Mouse (Mus musculus): Measurements from ENCODE around the gene Sfta2. TPM values are rescaled to one million over a fixed set of nuclear protein-coding genes. Genes with fewer than 3 reads are reported as not detected.
A peak's percentile ranks its signal among the peaks of the same experiment; 100 is the strongest.

Sfta2 gene
- total RNA-seq, 2 experiments from 2014 or later: not detected

GRCm38 (mm10) chr17:35667334-35668065 lies 66.2 kb downstream of the Sfta2 start, which contains the start of gene Vars2:
Gene Vars2 (minus strand): TSS chr17:35667592.
- intact Hi-C loops (cut with DNase I): no loop called here
- DNase-seq: peak; percentile 94 to 99

DNA sequence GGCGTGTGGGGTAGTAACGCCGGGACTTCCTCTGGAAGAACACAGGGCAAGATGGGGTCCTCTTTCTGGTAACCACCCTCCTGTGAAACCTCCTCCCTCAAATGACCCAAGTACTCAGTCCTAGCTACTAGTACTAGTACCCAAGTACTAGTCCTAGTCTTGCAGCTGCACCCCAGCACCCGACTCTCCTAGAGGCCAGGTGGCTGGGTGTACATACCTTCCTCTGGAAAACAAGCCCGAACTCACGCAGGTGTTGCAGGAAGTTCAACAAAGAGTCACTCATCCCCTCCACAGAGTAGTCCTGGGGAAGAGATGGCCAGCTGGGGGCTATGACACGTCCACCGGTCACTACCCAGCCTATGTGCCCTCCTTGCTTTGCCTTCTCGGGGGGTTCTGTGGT lies 68.4 kb downstream of the Sfta2 start:
- DNase-seq: no peak
- intact Hi-C loops (cut with DNase I): no loop called here

DNA sequence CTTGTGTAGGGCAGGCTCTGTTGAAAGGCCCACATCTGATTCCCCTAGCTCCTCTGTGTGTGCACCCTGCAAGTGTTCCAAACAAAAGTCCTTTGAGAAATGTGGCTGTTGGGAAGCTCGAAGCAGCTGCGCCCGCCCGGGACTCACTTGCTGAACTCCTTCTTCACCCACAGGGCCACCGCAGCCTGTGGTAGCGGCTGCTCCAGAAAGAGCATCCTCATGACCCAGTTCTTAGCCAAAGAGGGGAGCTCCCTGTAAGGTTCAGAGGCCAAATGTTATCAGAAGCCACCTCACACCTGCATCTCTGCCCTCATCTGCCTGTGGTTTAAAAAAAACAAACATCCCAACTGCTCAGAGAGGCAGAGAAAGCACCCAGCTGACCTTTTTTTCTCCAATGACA lies 70.5 kb downstream of the Sfta2 start:
- intact Hi-C loops (cut with DNase I): no loop called here
- DNase-seq: no peak

DNA sequence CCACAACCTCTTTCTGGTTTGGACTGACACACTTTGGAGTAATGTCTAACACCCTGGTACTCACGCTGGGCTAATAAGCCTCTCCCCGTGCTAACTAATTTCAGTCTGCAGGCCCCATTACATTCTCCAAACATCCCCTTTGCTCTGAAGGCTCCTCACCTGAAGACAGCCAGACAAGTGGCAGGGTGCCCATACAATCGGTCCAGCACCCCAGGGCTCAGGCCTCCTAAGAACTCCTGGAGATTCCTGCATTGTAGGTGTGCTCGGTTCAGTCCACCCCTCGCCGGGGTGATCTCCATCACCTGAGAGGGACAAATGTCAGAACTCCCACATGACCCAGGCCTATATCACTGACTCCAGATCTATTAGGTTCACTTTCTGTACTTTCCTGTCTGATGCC lies 71.2 kb downstream of the Sfta2 start:
- DNase-seq: no peak
- intact Hi-C loops (cut with DNase I): no loop called here

DNA sequence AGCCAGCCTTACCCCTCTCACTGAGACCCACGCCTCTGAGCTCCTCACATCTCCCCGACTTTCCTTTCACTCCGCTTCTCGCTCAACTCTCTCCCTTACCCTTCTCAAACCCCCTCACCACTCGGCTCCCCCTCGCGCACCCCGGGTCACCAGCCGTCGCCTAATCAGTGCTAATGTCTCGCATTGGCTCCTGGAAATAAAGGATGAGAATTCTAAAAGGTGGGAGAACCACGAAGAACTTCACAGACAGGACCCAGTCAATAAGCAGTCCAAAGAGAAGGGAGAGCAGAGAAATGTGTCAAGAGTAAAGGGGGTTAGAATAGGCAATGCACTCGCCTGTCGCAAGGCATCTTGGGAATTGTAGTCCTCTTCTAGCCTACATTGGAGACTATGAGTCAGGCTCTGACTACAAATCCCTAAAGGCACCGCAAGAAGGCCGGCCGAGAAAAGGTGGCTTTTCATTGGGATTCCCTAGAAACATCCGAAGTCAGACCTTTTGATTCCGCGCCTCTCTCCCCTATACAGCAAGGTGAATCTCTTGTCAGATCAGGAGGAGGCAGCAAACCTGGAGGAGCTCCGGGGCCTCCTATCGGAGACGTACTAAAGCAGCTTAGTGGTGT lies 72.2 kb downstream of the Sfta2 start, which contains the start of gene Gtf2h4:
Gene Gtf2h4, minus strand, starts transcription at position 324 of the 620 bp plus-strand sequence.
- intact Hi-C loops (cut with DNase I): no loop called here
- peak; percentile 63 to 82 for DNase-seq

- no peak for DNase-seq
- intact Hi-C loops (cut with DNase I): no loop called here
These were observed 79.2 kb downstream of the Sfta2 start for GRCm38 (mm10) chr17:35680591-35680990.

DNA sequence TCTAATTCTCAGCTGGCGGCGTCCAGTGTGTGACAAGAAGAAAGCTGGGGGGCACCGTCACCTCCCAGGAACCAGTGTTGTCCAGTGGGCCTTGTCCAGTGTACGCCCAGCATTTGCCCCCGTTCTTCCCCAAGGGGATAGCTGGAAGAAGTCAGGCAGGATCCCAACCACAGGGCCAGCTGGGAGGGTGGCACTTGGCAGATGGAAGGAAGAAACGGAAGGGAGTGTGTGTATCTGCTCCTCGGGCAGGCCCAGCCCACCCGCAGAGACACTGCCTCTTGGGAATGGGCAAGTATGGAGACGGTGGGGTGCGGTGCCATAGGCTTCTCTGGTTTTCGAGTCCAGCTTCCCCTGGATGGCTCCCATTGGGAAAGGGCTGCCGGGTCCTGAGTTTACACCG lies 80.6 kb downstream of the Sfta2 start:
- DNase-seq: no peak
- intact Hi-C loops (cut with DNase I): no loop called here

GRCm38 (mm10) chr17:35685061-35685460 lies 83.7 kb downstream of the Sfta2 start:
- intact Hi-C loops (cut with DNase I): no loop called here
- DNase-seq: no peak

DNA sequence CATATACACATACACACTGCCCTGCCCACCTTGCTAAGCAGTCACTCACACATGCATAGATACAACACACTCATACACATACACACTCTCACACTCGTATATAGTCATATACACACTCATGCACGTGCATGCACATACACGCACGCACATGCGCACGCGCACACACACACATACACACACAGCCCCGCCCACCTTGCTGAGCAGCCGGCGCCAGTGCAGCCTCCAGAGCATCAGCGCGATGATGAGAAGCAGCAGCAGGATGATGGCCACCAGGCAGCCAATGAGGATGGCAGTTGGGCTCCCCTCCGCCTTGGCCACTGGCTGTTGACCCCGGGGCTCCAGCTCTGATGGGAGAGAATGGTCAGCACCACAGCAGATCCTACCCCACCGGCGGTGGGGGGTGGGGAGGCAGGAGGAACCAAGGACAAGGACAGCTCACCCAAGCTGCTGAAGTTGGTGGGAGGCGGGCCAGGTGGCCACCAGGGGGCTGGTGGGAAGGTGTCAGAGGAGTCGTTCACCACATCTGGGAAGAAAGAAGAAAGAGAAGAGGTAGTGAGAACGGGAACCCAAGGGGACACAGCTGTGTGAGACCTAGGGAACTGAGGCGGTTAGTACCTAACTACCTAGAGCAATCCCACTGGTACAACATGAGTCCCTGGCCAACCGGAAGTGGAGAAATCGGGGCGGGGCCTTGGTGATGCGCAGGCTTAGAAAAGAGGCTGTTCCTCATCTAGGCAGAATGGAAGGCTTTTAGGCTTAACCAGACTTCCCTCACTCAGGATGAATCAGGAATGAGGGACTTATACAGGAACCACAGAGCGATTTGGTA lies 87.2 kb downstream of the Sfta2 start:
- intact Hi-C loops (cut with DNase I): no loop called here
- no peak for DNase-seq

- DNase-seq: no peak
- intact Hi-C loops (cut with DNase I): no loop called here
These were observed 88.7 kb downstream of the Sfta2 start for GRCm38 (mm10) chr17:35689936-35690645.

DNA sequence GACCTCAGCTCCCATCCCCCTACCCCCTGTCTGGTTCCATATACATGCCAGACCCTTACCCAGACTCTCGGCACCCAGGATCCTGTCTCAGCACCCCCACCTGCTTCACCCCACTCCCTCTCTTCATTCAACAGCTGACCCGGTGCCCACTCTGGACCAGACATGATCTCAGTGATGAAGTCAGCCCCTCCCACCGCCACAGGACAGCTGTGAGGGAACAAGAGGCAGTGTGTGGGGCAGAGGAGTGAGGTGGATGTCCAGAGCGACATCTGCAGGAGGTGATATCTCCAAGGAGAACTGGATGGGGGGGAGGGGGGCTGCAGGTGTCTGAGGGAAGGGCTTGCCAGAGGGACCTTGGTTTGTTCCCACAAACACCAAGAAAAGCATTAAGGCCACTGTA lies 90.5 kb downstream of the Sfta2 start:
- DNase-seq: no peak
- intact Hi-C loops (cut with DNase I): no loop called here

DNA sequence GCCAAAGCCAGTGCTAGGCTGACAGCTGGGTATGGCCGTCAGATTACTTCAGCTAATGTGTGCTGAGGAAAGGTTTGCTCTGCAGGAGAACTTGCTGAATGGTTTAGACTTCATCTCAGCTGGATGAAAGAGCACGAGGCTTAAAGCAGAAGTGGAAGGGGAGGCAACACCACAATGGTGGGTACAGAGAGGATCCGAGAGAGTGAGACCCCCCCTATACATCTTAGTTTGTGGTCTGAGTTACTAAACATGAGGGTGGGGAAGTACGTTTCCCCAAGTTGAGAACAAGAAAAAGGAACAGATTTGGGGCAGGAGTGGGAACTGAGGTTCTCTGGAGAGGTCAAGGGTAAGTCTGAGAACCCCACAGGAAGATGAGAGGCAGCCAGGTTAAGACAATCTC lies 91.0 kb downstream of the Sfta2 start:
- no peak for DNase-seq
- intact Hi-C loops (cut with DNase I): no loop called here

GRCm38 (mm10) chr17:35693906-35694305 lies 92.6 kb downstream of the Sfta2 start:
- no peak for DNase-seq
- intact Hi-C loops (cut with DNase I): no loop called here

- DNase-seq: no peak
- intact Hi-C loops (cut with DNase I): no loop called here
These were observed 93.9 kb downstream of the Sfta2 start for GRCm38 (mm10) chr17:35695289-35695688.

DNA sequence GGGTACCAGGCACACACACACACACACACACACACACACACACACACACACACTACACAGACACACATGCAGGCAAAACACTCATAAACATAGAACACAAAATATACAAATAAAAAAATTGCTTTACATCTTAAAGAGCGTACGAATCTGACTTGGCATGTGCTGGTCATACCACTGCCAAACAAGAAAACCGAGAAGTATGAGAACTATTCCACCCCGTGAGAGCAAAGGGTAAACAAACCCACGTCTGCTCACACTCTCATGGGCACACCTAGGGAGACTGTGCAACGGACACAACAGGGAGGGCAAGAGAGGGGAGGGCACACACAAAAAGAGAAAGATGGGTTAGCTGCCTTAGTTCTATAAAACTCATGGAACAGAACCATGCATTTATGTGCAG lies 95.3 kb downstream of the Sfta2 start:
- intact Hi-C loops (cut with DNase I): no loop called here
- DNase-seq: no peak

DNA sequence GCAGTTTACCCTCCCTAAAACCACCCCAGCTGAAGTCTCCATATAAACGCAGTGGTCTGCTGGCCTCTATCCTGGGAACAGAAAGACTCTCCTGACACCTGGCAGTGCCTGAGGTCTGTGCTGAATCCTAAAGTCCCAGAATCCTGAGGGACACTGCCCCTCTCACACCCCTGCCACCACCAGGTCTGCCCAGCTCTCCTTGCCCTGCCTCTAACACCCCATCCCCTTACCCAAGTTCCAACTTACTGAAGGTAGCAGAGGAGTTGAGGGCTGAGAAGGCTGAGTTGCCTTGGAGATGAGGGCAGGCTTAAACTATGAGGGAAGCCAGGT lies 96.0 kb downstream of the Sfta2 start:
- intact Hi-C loops (cut with DNase I): no loop called here
- DNase-seq: no peak

- intact Hi-C loops (cut with DNase I): no loop called here
These were observed 96.6 kb downstream of the Sfta2 start for GRCm38 (mm10) chr17:35697759-35698500.

DNA sequence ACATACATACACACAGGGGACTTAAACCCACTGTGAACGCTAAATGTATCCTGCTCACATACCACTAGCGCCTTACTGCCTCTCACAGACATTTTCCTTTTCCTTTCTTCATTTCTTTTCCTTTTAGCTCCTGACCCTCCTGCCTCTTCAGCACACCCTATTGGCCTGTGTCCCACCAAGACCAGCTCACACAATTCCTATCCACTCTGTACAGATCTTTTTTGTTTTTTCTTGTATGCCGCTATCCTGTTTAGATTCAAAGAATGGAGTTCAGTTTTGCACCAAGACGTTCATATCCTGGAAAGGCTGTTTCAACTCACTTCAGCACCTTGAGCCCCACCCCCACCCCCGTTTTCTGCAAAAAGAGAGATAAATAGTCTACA lies 97.1 kb downstream of the Sfta2 start:
- intact Hi-C loops (cut with DNase I): no loop called here
- no peak for DNase-seq

More at GRCm38 (mm10) chr17:35697759-35698500, 96.6 kb downstream of the Sfta2 start:
- no peak for DNase-seq

DNA sequence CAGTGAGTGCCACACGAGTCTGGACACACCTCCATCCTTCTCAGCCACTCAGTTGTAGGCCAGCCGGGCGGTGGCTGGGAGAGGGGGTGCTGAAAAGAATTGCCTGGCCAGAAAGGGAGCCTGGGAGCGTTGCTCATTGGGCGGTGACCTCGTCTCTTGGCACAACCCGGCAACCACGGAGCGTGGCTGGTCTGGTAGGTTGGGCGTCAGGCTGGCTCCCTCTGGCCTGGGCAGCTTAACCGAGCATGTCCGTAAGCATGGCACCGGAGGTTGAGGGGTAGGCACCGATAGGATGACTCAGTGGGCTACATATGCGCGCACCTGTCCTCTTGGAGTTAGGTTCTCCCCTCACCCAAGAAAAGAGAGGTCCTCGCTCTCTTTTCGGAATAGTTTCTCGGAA lies 98.6 kb downstream of the Sfta2 start:
- intact Hi-C loops (cut with DNase I): loop anchor here (5.0 kb wide), 1 partner anchor 37 kb away; no protein-coding TSS in a partner anchor
- peak; percentile 76 to 79 for DNase-seq
